ENCODE assay signal across 11 mouse cellular contexts in genomic region chr17:47740186-47740585, GRCm38 (mm10). TPM values are rescaled to one million over a fixed set of nuclear protein-coding genes. Genes with fewer than 3 reads are reported as not detected.
A peak's percentile ranks its signal among the peaks of the same experiment; 100 is the strongest.
DNase-seq lines count a peak whose midpoint lies in the region; ATAC-seq and TF ChIP-seq lines count a peak whose summit lies in the region.
"Had no signal": no experiment of that assay in that cellular context is flagged by ENCODE, and none has a peak within 500 bp of the region (broad histone marks: within the 10 kb centered on the region; RNA-seq: fewer than 3 reads in every experiment).

No protein-coding gene starts in this region.

- H3K4me1 ChIP-seq in liver, postnatal 0 days (ENCODE audit: insufficient read depth), result peaks cover 24% of the 10 kb centered on the region
- peaks cover 40% of the 10 kb centered on the region for H3K4me1 ChIP-seq in liver, embryonic 11.5 days (replicated peaks; ENCODE audit: control insufficient read depth, insufficient read depth, low read length)

- no peak for ATAC-seq in liver, postnatal 0 days
- no peak for ATAC-seq in liver, embryonic 11.5 days (replicated peaks; ENCODE audit: low FRiP score)

- no peak overlapping the region for H3K4me2 ChIP-seq in liver, postnatal 0 days (ENCODE audit: low read depth, low read length)
- H3K4me2 ChIP-seq in liver, embryonic 11.5 days, result no peak overlapping the region

- peak; percentile 41 for TF ChIP-seq CTCF in liver, postnatal 0 days (IDR thresholded peaks at IDR 0.05; ENCODE audit: low read depth)

- H3K27me3 ChIP-seq in liver, postnatal 0 days (ENCODE audit: insufficient read depth, low read length), result peaks cover 6% of the 10 kb centered on the region; the same call in 1 of the 2 replicates
- peaks cover 5% of the 10 kb centered on the region for H3K27me3 ChIP-seq in liver, embryonic 11.5 days (replicated peaks; ENCODE audit: control insufficient read depth, insufficient read depth, low read length)

- TF ChIP-seq EP300 in liver, postnatal 0 days (IDR thresholded peaks at IDR 0.05; ENCODE audit: low read depth), result no peak

- DNase-seq in embryo, embryonic 10.5 days (ENCODE audit: low spot score), result peak; percentile 13
- no peak for DNase-seq in embryo, embryonic 9.5 days (ENCODE audit: extremely low spot score)
- DNase-seq in liver, postnatal 0 days, result no peak
- no peak for DNase-seq in liver, embryonic 11.5 days (ENCODE audit: low spot score)
- DNase-seq in 416B (ENCODE audit: low read depth) (peak; percentile 49), ZHBTc4 (ENCODE audit: low read depth, low spot score) (peak; percentile 85)
- DNase-seq in frontal cortex, postnatal 36 days (ENCODE audit: low spot score in 2 of 2), result no peak
- no peak for DNase-seq in cerebellum, adult 18-20 months
- DNase-seq: adrenal gland, postnatal 36 days; heart, postnatal 14 days had no signal

- 80% methylated on average over 2 of the region's 2 CpGs for WGBS in liver, postnatal 0 days (ENCODE audit: insufficient replicate concordance)
- WGBS in liver, embryonic 11.5 days, result 74% methylated on average over 2 of the region's 2 CpGs

- H3K36me3 ChIP-seq in liver, postnatal 0 days (replicated peaks; ENCODE audit: insufficient read depth, low read length), result no peaks in the 10 kb centered on the region
- no peaks in the 10 kb centered on the region for H3K36me3 ChIP-seq in liver, embryonic 11.5 days (ENCODE audit: control insufficient read depth, insufficient read depth, low read length)

- no peaks in the 10 kb centered on the region for H3K9me3 ChIP-seq in liver, postnatal 0 days (ENCODE audit: low read length)
- no peaks in the 10 kb centered on the region for H3K9me3 ChIP-seq in liver, embryonic 11.5 days (ENCODE audit: control insufficient read depth, low read length)

- H3K4me3 ChIP-seq in liver, postnatal 0 days (ENCODE audit: low read depth, low read length), result no peak overlapping the region
- no peak overlapping the region for H3K4me3 ChIP-seq in liver, embryonic 11.5 days (ENCODE audit: low read depth, low read length)

- H3K9ac ChIP-seq in liver, postnatal 0 days (replicated peaks), result no peak overlapping the region
- no peak overlapping the region for H3K9ac ChIP-seq in liver, embryonic 11.5 days (ENCODE audit: low read depth, low read length)

- no peak overlapping the region for H3K27ac ChIP-seq in liver, postnatal 0 days (ENCODE audit: low read depth)
- H3K27ac ChIP-seq in liver, embryonic 11.5 days (ENCODE audit: low read depth, low read length), result no peak overlapping the region

RNA-seq across cellular contexts. Expression of gene Tfeb, which starts 3.4 kb away (rescaled TPM):
- 5.8 and 7.1 TPM in 2 replicates for polyA plus RNA-seq in liver, postnatal 0 days (2015; fragmentation: Nextera tagmentation; extraction: Ambion mirVana)
- polyA plus RNA-seq in liver, embryonic 11.5 days (2014; fragmentation: Nextera tagmentation; extraction: Ambion mirVana), result 9.6 and 9.8 TPM in 2 replicates

RNA-seq across cellular contexts. Expression of gene Pgc, which starts 13.5 kb away (rescaled TPM):
- 0.07 and 0.15 TPM in 2 replicates for polyA plus RNA-seq in liver, postnatal 0 days (2015; fragmentation: Nextera tagmentation; extraction: Ambion mirVana)
- polyA plus RNA-seq in liver, embryonic 11.5 days (2014; fragmentation: Nextera tagmentation; extraction: Ambion mirVana), result not detected in 2 replicates
- polyA plus RNA-seq: liver, embryonic 16.5 days had no signal

RNA-seq across cellular contexts. Expression of gene Prickle4, which starts 45.6 kb away (rescaled TPM):
- 0.25 TPM in 1 of 2 replicates, not detected in the other for polyA plus RNA-seq in liver, postnatal 0 days (2015; fragmentation: Nextera tagmentation; extraction: Ambion mirVana)
- polyA plus RNA-seq in liver, embryonic 11.5 days (2014; fragmentation: Nextera tagmentation; extraction: Ambion mirVana), result 0.44 and 1.7 TPM in 2 replicates

RNA-seq across cellular contexts. Expression of gene Gm21981, which starts 45.9 kb away (rescaled TPM):
- 0.13 TPM in 1 of 2 replicates, not detected in the other for polyA plus RNA-seq in liver, postnatal 0 days (2015; fragmentation: Nextera tagmentation; extraction: Ambion mirVana)
- 0.22 and 0.49 TPM in 2 replicates for polyA plus RNA-seq in liver, embryonic 11.5 days (2014; fragmentation: Nextera tagmentation; extraction: Ambion mirVana)
- polyA plus RNA-seq: liver, embryonic 16.5 days had no signal

RNA-seq across cellular contexts. Expression of gene Frs3, which starts 51.4 kb away (rescaled TPM):
- polyA plus RNA-seq in liver, postnatal 0 days (2015; fragmentation: Nextera tagmentation; extraction: Ambion mirVana), result 0.96 and 2.1 TPM in 2 replicates
- polyA plus RNA-seq in liver, embryonic 11.5 days (2014; fragmentation: Nextera tagmentation; extraction: Ambion mirVana), result 2.3 and 3.5 TPM in 2 replicates

Comparison
In these comparisons a context has a peak if more than half of its experiments do, and no peak if none do; other contexts are left out.
1. DNase-seq: peak in embryo, embryonic 10.5 days (single experiment), 416B (single experiment) and ZHBTc4 (single experiment); none in embryo, embryonic 9.5 days (single experiment), liver, postnatal 0 days (single experiment), liver, embryonic 11.5 days (single experiment), frontal cortex, postnatal 36 days (0 of 2) and cerebellum, adult 18-20 months (0 of 2).